Mouse (Mus musculus) left cerebral cortex, adult 2 months (tissue): ENCODE data around the gene Tmem182. TPM values are rescaled to one million over a fixed set of nuclear protein-coding genes. Genes with fewer than 3 reads are reported as not detected.

Experiments
- DNase-seq, 2 experiments: peaks; one replicate each; pipeline ENCODE4 v3.0.0; 2021 to 2022; ENCODE audit warnings: low spot score in 2 of 2, mixed read lengths in 1 of 2; ENCODE audit errors: extremely low spot score in 1 of 2
- H3K27ac ChIP-seq: fragments of 200-600 bp; 2 replicates; pipeline ENCODE4 v1.8.1; 2022
- H3K4me3 ChIP-seq: fragments of 200-600 bp; 2 replicates; pipeline ENCODE4 v1.8.1; 2022
- CTCF ChIP-seq: fragments of 200-600 bp; IDR thresholded peaks from 2 replicates; pipeline ENCODE4 v1.8.1; 2022; ENCODE audit warnings: antibody characterized with exemption, mild to moderate bottlenecking, moderate library complexity
- intact Hi-C: fragments of 180-260 bp; cut with DNase I; formaldehyde crosslinking; loops from one replicate; pipeline ENCODE4 v1.15.1; 2025
- total RNA-seq, 2 experiments: library from RNA; stranded (reverse); gene quantifications; 2 replicates each; pipeline ENCODE4 v1.2.3; 2021

The Tmem182 gene
- total RNA-seq, 2 experiments from 2014 or later: 0.11 to 0.21 TPM

DNA sequence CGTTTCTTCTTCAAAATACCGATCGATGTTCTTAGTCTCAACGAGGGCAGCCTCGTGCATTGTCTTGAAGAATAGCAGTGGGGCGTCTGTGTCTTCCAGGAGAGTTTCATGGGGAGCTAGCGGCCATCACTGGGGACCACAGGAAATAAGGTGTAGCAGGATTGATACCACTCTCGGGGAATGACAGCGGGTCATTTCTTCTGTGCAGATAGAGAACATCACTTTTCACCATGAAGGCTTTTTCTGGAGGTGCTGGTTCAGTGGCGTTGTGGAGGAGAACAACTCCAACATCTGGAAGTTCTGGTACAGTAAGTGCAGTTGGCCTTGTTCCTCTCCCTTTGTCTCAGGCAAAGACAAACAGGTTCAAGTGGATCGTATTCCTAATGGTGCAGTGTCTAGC lies 490 bp downstream of the Tmem182 start:
- H3K4me3 ChIP-seq: no peak overlapping the region
- no peak overlapping the region for H3K27ac ChIP-seq
- no peak for TF ChIP-seq CTCF
- intact Hi-C loops: no loop called here
- DNase-seq: no peak

DNA sequence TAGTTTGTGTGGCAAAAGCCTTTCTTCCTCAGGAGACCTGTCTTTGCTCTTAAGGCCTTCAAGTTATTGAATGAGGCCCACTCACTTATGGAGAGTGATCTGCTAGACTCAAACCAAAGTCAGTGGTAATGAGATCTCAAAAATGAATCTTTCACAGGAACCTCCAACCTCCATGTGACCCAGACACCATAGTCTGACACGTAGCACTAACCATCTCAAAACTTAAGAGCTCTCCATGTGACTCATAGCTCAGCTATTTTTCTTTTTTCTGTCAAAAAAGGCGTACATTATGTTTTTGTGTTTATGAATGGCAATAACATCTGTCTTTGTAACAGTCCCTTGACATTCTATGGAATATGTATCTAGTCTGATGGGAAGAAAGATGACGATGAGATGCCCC lies 3.2 kb downstream of the Tmem182 start:
- no peak for DNase-seq
- H3K4me3 ChIP-seq: no peak overlapping the region
- no peak for TF ChIP-seq CTCF
- H3K27ac ChIP-seq: no peak overlapping the region
- intact Hi-C loops: no loop called here

DNA sequence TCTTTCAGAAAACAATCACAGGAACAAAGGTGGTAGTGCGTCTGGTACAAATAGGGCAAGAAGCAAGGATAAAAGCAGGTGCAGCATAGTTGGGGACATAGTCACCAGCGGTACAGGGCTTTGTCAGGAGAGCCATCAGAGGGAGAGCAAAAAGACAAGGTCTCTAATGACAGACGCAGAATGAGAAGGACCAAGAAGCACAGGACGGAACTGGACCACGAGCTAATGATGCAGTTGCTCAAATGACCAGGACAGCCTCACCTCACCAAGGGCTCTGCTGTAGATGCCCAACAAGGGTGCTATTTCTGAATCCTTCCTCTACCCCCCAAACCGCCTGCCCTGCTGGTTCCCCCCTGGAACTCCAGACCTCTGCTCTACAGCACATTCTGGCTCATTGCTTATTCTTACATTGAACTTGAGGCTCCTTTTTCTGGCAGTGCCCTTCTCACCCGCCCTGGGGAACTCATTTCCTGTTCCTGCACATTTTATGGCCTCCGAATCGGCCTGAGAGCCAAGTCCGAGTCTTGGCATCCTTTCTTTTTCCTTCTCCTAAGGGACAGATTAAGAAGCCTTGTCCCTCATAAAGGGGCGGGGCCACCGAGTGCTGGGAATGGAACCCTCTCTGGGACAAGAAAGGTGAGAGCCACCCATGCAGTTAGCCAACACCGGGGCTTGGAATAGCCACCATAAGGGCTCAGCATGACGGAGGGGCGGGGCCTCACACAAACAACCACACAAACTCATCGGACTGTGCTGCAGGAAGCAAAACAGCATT lies 9.9 kb downstream of the Tmem182 start:
- intact Hi-C loops: no loop called here
- no peak for DNase-seq
- no peak for TF ChIP-seq CTCF
- Histone ChIP-seq H3K27ac (no peak overlapping the region), H3K4me3 (no peak overlapping the region)

DNA sequence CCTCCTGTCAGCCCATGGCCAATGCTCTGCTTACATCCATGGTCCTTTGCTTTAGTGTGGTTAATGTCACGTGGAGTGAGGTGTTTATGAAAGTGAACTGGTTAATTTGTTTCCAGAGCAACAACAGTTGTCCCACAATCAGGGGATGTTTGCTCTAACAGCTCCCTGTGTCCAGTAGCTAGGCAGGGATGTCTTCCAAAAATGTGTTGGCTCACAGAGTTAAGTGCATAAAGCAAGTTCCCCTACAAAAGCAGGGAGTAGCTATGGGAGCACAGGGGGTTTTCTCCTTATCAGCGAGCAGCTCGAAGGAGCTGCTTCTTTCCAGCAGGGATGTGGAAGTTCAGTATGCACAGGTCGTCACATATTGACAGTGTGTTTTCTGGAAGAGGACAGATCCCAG lies 19.1 kb downstream of the Tmem182 start:
- intact Hi-C loops: no loop called here
- Histone ChIP-seq H3K27ac (no peak overlapping the region), H3K4me3 (no peak overlapping the region)
- no peak for TF ChIP-seq CTCF
- no peak for DNase-seq

DNA sequence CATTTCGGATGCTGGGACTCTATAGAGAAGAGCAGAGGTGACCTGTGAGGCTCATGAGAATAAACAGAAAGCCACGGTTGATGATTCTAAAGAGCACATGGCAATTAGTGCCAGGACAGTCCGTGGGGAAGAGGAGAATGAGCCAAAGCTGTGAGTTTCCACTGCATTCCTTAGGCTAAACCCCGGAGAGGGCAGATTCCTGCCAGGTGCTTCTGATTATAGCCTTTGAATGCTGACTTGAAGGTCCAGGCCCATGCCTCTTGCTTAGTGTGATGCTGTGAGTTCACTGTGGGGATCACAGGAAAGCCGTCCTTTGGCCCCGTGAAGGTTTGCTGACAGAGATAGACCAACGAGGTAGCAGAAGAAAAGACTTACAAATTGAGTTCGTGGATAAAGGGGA lies 19.5 kb downstream of the Tmem182 start:
- DNase-seq: no peak

DNA sequence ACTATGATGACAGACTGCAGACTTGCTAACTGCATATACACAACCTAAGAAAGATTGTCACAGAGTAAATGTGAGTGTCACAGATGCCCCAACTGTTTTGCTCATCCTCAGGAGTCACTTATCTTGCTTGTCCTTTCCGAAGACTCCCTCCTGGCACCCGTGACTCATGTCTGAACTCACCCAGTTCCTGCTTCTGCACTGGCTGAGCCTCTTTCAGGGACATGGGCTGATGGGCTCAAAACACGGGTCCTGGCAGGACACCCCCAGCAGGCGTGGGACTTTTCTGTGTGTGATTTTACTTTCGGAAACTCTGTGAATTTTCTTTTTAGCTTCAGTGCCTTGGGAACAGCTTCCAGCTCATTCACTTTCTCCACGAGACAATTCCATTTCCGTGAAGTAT lies 20.4 kb downstream of the Tmem182 start:
- Histone ChIP-seq H3K27ac (no peak overlapping the region), H3K4me3 (no peak overlapping the region)
- no peak for DNase-seq
- intact Hi-C loops: no loop called here
- no peak for TF ChIP-seq CTCF

More for the DNA sequence above, 19.5 kb downstream of the Tmem182 start:
- H3K27ac ChIP-seq: no peak overlapping the region
- no peak overlapping the region for H3K4me3 ChIP-seq
- no peak for TF ChIP-seq CTCF
- intact Hi-C loops: no loop called here

DNA sequence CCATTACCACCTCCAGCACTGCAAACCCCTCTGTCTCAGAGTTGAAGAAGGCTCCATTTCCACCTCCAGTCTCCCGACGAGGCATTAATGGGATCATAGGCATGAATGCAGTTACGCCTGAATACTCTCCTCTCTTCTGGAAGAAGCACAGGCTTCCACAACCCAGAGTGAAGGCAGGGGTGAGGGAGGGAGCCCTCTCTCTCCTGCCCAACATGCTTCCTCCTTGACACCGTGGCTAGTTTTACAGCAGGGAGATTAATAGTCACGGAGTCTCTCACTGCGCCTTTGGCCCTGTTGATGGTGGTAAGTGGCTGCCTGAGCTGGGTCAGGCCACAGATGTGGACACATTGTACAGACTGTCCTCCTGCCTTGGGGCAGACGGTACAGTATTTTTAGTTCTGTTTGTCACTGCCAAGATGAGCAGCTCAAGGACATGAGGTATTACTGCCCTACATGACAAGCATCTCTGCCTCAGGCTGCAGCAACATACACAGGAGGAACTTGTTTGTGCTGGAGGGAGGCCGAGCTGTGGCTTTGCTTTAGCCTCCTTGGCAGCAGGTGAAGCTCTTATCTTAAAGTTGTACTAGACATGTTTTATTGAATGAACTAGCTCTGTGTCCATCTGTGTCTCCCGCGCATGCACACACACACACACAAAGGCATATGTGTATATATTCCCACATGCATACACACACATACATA lies 24.0 kb downstream of the Tmem182 start:
- no peak for DNase-seq
- no peak for TF ChIP-seq CTCF
- H3K4me3 ChIP-seq: no peak overlapping the region

DNA sequence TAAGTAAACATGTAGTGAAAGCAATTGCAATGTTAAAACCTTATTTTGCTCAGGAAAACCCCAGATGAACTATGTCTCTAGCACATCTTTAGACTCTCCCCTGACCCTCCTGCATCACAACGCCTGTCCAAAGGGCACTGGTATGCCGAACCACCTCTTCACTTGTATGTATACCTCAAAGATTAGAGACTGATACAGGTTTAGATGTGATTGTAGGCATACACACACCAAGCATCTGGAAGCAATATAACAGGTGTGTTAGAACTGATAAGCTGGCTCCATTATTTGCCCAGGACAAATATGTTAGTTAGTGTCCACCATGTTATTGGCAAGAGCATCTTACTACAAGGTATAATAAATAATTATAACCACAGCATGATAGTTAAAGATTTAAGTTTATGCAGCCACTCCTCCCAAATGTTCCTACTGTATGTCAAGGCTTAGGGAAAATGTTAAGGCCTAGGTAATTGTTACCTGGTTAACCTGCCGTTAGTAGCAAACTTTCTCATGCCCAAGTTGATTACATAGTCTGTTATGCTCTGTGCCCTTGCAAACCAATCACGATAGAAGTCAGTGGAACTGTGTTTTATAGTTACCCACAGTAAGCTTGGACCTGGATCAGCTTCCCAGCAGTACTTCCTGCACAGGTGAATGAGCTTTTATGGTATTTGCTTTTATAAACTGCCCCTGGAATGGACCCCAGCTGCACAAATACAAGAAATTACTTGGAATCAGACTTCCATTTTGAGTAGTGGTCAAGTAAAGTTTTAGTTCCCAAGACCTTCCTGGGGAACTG lies 25.5 kb downstream of the Tmem182 start:
- intact Hi-C loops: no loop called here

More for the DNA sequence above, 24.0 kb downstream of the Tmem182 start:
- intact Hi-C loops: no loop called here
- H3K27ac ChIP-seq: no peak overlapping the region

DNA sequence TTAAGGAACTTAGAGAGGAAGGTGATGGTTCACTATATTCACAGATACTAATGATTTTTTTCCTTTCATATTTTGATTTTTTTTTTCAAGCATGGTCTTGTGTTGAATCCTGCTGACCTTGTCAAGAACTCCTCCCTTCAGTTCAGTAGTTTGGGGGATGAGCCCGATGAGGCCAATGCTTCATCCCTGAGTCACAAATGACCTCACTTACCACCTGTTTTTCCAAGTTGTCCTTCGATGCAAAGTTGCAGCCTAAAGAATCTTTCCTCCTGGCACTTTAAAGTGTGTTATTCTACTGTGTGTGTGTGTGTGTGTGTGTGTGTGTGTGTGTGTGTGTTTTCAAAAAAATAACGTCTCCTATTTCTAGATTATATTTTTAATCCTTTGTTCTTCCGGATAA lies 30.1 kb downstream of the Tmem182 start:
- DNase-seq: no peak
- H3K4me3 ChIP-seq: no peak overlapping the region
- no peak overlapping the region for H3K27ac ChIP-seq
- intact Hi-C loops: no loop called here
- TF ChIP-seq CTCF: no peak

More for the DNA sequence above, 25.5 kb downstream of the Tmem182 start:
- no peak overlapping the region for H3K4me3 ChIP-seq
- no peak overlapping the region for H3K27ac ChIP-seq
- no peak for TF ChIP-seq CTCF
- no peak for DNase-seq

DNA sequence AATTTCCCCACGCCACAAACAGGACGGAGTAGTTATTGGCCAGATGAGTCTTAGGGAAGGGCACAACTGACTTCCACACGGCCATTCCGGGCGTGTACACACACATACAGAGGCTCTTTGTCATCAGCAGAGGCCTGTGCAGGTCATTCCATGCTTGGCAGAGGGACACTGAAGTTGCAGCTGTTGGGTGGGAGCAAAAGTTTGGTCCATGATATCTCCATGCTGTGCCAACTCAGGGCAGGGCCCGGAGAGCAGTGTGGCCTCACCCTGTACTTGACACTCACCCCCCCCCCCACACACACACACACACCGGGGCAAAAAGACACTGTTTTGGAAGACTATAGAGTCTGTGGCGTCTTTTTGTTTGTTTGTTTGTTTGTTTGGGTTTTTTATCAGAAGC lies 35.2 kb downstream of the Tmem182 start:
- Histone ChIP-seq H3K4me3 (no peak overlapping the region), H3K27ac (no peak overlapping the region)
- intact Hi-C loops: loop anchor here (5.0 kb wide), 1 partner anchor 263 kb away; no protein-coding TSS in a partner anchor
- DNase-seq: no peak
- no peak for TF ChIP-seq CTCF

DNA sequence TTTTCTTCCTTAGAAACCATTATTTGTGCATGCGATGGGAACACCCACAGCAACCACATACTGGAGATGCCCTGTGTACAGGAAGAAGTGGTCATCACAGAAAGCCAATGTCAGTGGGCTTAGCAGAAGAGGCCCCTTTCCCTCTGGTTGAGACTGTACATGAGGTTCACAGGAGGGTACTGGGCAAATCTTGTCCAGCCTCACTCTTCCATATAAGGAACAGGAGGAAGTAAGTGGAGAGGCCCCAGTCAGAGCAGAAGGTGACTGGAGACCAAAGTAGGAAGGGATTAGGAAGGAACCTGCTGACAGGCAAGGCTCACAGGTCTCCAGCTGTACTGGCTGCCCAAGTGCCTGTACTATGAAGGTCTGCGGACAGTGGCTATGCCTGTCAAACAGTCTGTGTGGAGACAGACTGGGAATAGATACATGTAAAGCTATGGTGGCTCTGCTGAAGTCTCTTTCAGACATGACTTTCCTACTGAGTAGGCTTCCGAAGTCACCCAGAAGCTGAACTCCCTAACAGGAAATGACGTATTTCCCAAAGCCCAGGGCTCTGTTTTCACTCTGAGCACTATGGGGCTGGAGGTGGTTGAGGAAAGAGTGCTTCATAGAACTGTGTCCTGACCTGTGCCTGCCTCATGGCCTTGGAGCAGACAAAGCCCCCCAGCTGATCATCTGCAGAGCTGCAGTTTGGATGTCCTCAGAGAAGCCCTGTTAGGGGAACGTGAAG lies 35.8 kb downstream of the Tmem182 start:
- TF ChIP-seq CTCF: no peak
- Histone ChIP-seq H3K4me3 (no peak overlapping the region), H3K27ac (no peak overlapping the region)
- no peak for DNase-seq
- intact Hi-C loops: loop anchor here (5.0 kb wide), 1 partner anchor 264 kb away; no protein-coding TSS in a partner anchor
